In the genomic region with DNA sequence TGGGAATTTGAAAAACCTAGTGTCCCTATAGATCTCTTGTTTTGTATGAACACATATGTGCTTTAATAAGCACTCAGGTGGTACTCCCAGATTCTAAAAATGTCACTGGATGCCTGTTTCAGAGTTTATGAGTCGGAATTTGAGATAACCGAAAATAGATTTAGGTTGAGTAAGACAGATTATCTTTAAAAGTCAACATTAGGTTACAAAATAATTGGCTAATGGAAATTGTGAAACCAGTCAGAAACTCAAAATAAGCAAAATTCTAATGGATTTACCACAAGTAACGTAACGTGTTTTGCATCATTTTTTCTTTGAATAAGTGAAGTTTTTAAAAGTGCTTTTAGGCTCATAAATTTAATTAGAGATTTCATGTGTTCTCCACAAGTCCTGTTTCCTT, we compare ENCODE assay signal across 28 mouse cellular contexts.
"Had no signal": no experiment of that assay in that cellular context is flagged by ENCODE, and none has a peak within 500 bp of the region (broad histone marks: within the 10 kb centered on the region; RNA-seq: fewer than 3 reads in every experiment).

No protein-coding gene starts in this region.

- H3K36me3 ChIP-seq: embryonic facial prominence, embryonic 10.5 days; embryonic facial prominence, embryonic 12.5 days; embryonic facial prominence, embryonic 13.5 days; embryonic facial prominence, embryonic 15.5 days; forebrain, embryonic 10.5 days; forebrain, embryonic 12.5 days; forebrain, embryonic 15.5 days had no signal

- H3K9ac ChIP-seq: embryonic facial prominence, embryonic 12.5 days; embryonic facial prominence, embryonic 13.5 days; embryonic facial prominence, embryonic 15.5 days; forebrain, embryonic 12.5 days; forebrain, embryonic 13.5 days; forebrain, embryonic 15.5 days; forebrain, postnatal 0 days had no signal

- ATAC-seq: forebrain, embryonic 13.5 days; forebrain, embryonic 14.5 days; forebrain, embryonic 15.5 days; forebrain, embryonic 16.5 days; forebrain, postnatal 0 days had no signal

- DNase-seq: cerebellum, adult 8-10 months; cerebellum, adult 9-10 months; cerebellum, adult 9-11 months; cerebellum, postnatal 10 days; cerebellum, postnatal 14 days; cerebellum, postnatal 25 days; cerebellum, postnatal 36 days; embryo, embryonic 11 days; forebrain, postnatal 0 days; gastrocnemius, adult 2 months; gastrocnemius, postnatal 10 days; gastrocnemius, postnatal 14 days; gastrocnemius, postnatal 25 days; gastrocnemius, postnatal 36 days; heart, adult 11 months; heart, adult 18-20 months; heart, adult 2 months had no signal

- H3K27ac ChIP-seq: embryonic facial prominence, embryonic 10.5 days; embryonic facial prominence, embryonic 12.5 days; embryonic facial prominence, embryonic 13.5 days; embryonic facial prominence, embryonic 15.5 days; forebrain, embryonic 10.5 days; forebrain, embryonic 12.5 days; forebrain, embryonic 13.5 days; forebrain, embryonic 15.5 days; gastrocnemius, adult 2 months; heart, adult 2 months had no signal

- H3K27me3 ChIP-seq: embryonic facial prominence, embryonic 12.5 days; embryonic facial prominence, embryonic 13.5 days; embryonic facial prominence, embryonic 15.5 days; forebrain, embryonic 12.5 days; forebrain, embryonic 13.5 days; forebrain, embryonic 15.5 days had no signal

- H3K4me3 ChIP-seq: embryonic facial prominence, embryonic 10.5 days; embryonic facial prominence, embryonic 12.5 days; embryonic facial prominence, embryonic 13.5 days; embryonic facial prominence, embryonic 15.5 days; erythroblast, embryonic 14.5 days; forebrain, embryonic 10.5 days; forebrain, embryonic 12.5 days; forebrain, embryonic 13.5 days; forebrain, embryonic 15.5 days; gastrocnemius, adult 2 months; heart, adult 2 months had no signal

- H3K4me2 ChIP-seq: embryonic facial prominence, embryonic 12.5 days; embryonic facial prominence, embryonic 13.5 days; embryonic facial prominence, embryonic 15.5 days; forebrain, embryonic 12.5 days; forebrain, embryonic 13.5 days; forebrain, embryonic 15.5 days had no signal

- H3K4me1 ChIP-seq: embryonic facial prominence, embryonic 10.5 days; embryonic facial prominence, embryonic 12.5 days; embryonic facial prominence, embryonic 13.5 days; embryonic facial prominence, embryonic 15.5 days; forebrain, embryonic 10.5 days; forebrain, embryonic 12.5 days; forebrain, embryonic 13.5 days had no signal

- H3K9me3 ChIP-seq: embryonic facial prominence, embryonic 10.5 days; embryonic facial prominence, embryonic 12.5 days; embryonic facial prominence, embryonic 13.5 days; embryonic facial prominence, embryonic 15.5 days; forebrain, embryonic 10.5 days; forebrain, embryonic 12.5 days; forebrain, embryonic 13.5 days; forebrain, embryonic 15.5 days had no signal
